Mouse (Mus musculus) testis, adult 2 months (tissue): ENCODE results near the gene Aar2. TPM values are rescaled to one million over a fixed set of nuclear protein-coding genes. Genes with fewer than 3 reads are reported as not detected.
A peak's percentile ranks its signal among the peaks of the same experiment; 100 is the strongest.

Source experiments
- H3K27ac ChIP-seq: fragments of 200-500 bp; 2 replicates; pipeline ENCODE4 v1.5.1; 2012; ENCODE audit warnings: low read depth, low read length; ENCODE audit not compliant: control insufficient read depth, insufficient read depth
- H3K27me3 ChIP-seq: fragments of 200-500 bp; 2 replicates; pipeline ENCODE4 v1.6.1; 2012; ENCODE audit warnings: mild to moderate bottlenecking, low read length, moderate library complexity; ENCODE audit not compliant: control insufficient read depth, insufficient read depth
- H3K36me3 ChIP-seq: fragments of 200-500 bp; 2 replicates; pipeline ENCODE4 v1.6.1; 2012; ENCODE audit warnings: mild to moderate bottlenecking, low read length; ENCODE audit not compliant: control insufficient read depth, insufficient read depth
- H3K4me1 ChIP-seq: fragments of 200-500 bp; 2 replicates; pipeline ENCODE4 v1.6.1; 2012; ENCODE audit warnings: low read length; ENCODE audit not compliant: control insufficient read depth, insufficient read depth
- H3K4me3 ChIP-seq: fragments of 200-500 bp; 2 replicates; pipeline ENCODE4 v1.5.1; 2012; ENCODE audit warnings: low read depth, mild to moderate bottlenecking, low read length, moderate library complexity, mixed read lengths; ENCODE audit not compliant: control insufficient read depth
- CTCF ChIP-seq: fragments of 200-500 bp; IDR thresholded peaks from 2 replicates; pipeline ENCODE4 v1.5.1; 2012; ENCODE audit warnings: low read depth, mild to moderate bottlenecking, inconsistent platforms, low read length, moderate library complexity; ENCODE audit not compliant: control insufficient read depth, insufficient read depth, insufficient replicate concordance
- POLR2A ChIP-seq: fragments of 200-500 bp; IDR thresholded peaks from 2 replicates; pipeline ENCODE4 v1.6.1; 2012; ENCODE audit warnings: low read depth, mild to moderate bottlenecking, inconsistent platforms, low read length, moderate library complexity; ENCODE audit not compliant: control insufficient read depth
- polyA plus RNA-seq: library from polyadenylated mRNA; depleted of rRNA; stranded (reverse); fragments of >200 nt; gene quantifications from 2 replicates; pipeline ENCODE4 v1.2.3, GENCODE M21; 2012

The Aar2 gene
- polyA plus RNA-seq, 1 experiment = 13.8 TPM

GRCm38 (mm10) chr2:156568647-156569046, 21.3 kb downstream of the Aar2 start:
- TF ChIP-seq CTCF (no peak), POLR2A (no peak)
- Histone ChIP-seq H3K4me1 (no peaks in the 10 kb centered on the region), H3K4me3 (no peak overlapping the region), H3K27ac (no peak overlapping the region), H3K27me3 (no peaks in the 10 kb centered on the region), H3K36me3 (no peaks in the 10 kb centered on the region; the same call in 1 of the 2 replicates)

GRCm38 (mm10) chr2:156569261-156569660, 21.9 kb downstream of the Aar2 start:
- Histone ChIP-seq H3K27ac (no peak overlapping the region; the same call in 1 of the 2 replicates), H3K4me3 (no peak overlapping the region), H3K27me3 (no peaks in the 10 kb centered on the region), H3K36me3 (no peaks in the 10 kb centered on the region), H3K4me1 (no peaks in the 10 kb centered on the region)
- TF ChIP-seq POLR2A (no peak), CTCF (no peak)

- TF ChIP-seq CTCF = no peak
- TF ChIP-seq POLR2A = no peak
- Histone ChIP-seq H3K4me1 (no peaks in the 10 kb centered on the region), H3K4me3 (no peak overlapping the region)
These were observed 24.1 kb downstream of the Aar2 start for GRCm38 (mm10) chr2:156571521-156571920.

GRCm38 (mm10) chr2:156576850-156577587, 29.6 kb downstream of the Aar2 start:
- Histone ChIP-seq H3K4me3 (no peak overlapping the region), H3K27ac (0 out of 2 replicates have a peak overlapping the region, but pooled peaks have one; percentile 15), H3K4me1 (no peaks in the 10 kb centered on the region), H3K27me3 (no peaks in the 10 kb centered on the region), H3K36me3 (no peaks in the 10 kb centered on the region)
- TF ChIP-seq CTCF (no peak), POLR2A (no peak)

More at GRCm38 (mm10) chr2:156571521-156571920, 24.1 kb downstream of the Aar2 start:
- Histone ChIP-seq H3K27ac (no peak overlapping the region), H3K36me3 (no peaks in the 10 kb centered on the region), H3K27me3 (no peaks in the 10 kb centered on the region)

GRCm38 (mm10) chr2:156580507-156580906, 33.1 kb downstream of the Aar2 start:
- Histone ChIP-seq H3K36me3 (no peaks in the 10 kb centered on the region), H3K27me3 (no peaks in the 10 kb centered on the region), H3K27ac (no peak overlapping the region), H3K4me3 (no peak overlapping the region), H3K4me1 (no peaks in the 10 kb centered on the region; the same call in 1 of the 2 replicates)
- TF ChIP-seq POLR2A = no peak
- no peak for TF ChIP-seq CTCF

GRCm38 (mm10) chr2:156581244-156581643, 33.9 kb downstream of the Aar2 start:
- H3K4me3 ChIP-seq = no peak overlapping the region
- H3K27me3 ChIP-seq = no peaks in the 10 kb centered on the region
- no peak overlapping the region for H3K27ac ChIP-seq
- no peaks in the 10 kb centered on the region for H3K36me3 ChIP-seq
- H3K4me1 ChIP-seq = no peaks in the 10 kb centered on the region; the same call in 1 of the 2 replicates
- no peak for TF ChIP-seq CTCF
- no peak for TF ChIP-seq POLR2A

- H3K4me1 ChIP-seq = no peaks in the 10 kb centered on the region; the same call in 1 of the 2 replicates
- H3K27me3 ChIP-seq = no peaks in the 10 kb centered on the region
- H3K36me3 ChIP-seq = no peaks in the 10 kb centered on the region
- TF ChIP-seq POLR2A (no peak), CTCF (no peak)
- no peak overlapping the region for H3K27ac ChIP-seq
- no peak overlapping the region for H3K4me3 ChIP-seq
These were observed 35.5 kb downstream of the Aar2 start for GRCm38 (mm10) chr2:156582887-156583286.
